Mouse (Mus musculus) monocyte, adult 5-6 weeks (primary cell): ENCODE measurements around the gene Ints3. TPM values are rescaled to one million over a fixed set of nuclear protein-coding genes. Genes with fewer than 3 reads are reported as not detected.

Experiments
- ATAC-seq: fragments of 153-309, 156-312 bp; replicated peaks from 2 replicates; pipeline ENCODE4 v1.8.0; 2017; ENCODE audit warnings: mild to moderate bottlenecking; ENCODE audit not compliant: low TSS enrichment, insufficient number of reproducible peaks, severe bottlenecking, poor library complexity, low FRiP score
- total RNA-seq: library from RNA; stranded (forward); fragments of 200-1000, 200-491, 200-594 nt; gene quantifications from 3 replicates; pipeline ENCODE4 v1.2.3, GENCODE M21; 2017

Ints3 gene
- total RNA-seq, 1 experiment from 2014 or later = 12.9 TPM

- no peak for ATAC-seq
These were observed 28.8 kb downstream of the Ints3 start for GRCm38 (mm10) chr3:90404609-90405008.

- ATAC-seq = no peak
These were observed 29.3 kb downstream of the Ints3 start for GRCm38 (mm10) chr3:90404121-90404520.

GRCm38 (mm10) chr3:90400993-90401392, 32.4 kb downstream of the Ints3 start:
- ATAC-seq = no peak

- no peak for ATAC-seq
These were observed 37.8 kb downstream of the Ints3 start for GRCm38 (mm10) chr3:90395629-90396028.

- ATAC-seq = no peak
These were observed 40.8 kb downstream of the Ints3 start for GRCm38 (mm10) chr3:90392661-90393060.

- ATAC-seq = no peak
These were observed 41.5 kb downstream of the Ints3 start for GRCm38 (mm10) chr3:90391941-90392340.

GRCm38 (mm10) chr3:90391004-90391403, 42.4 kb downstream of the Ints3 start:
- no peak for ATAC-seq

- ATAC-seq = no peak
These were observed 43.6 kb downstream of the Ints3 start, which contains the start of gene Slc27a3 for GRCm38 (mm10) chr3:90389511-90390490. Slc27a3 (minus strand) TSS chr3:90389938.

GRCm38 (mm10) chr3:90388726-90389510, 44.5 kb downstream of the Ints3 start:
- no peak for ATAC-seq

GRCm38 (mm10) chr3:90388192-90388591, 45.2 kb downstream of the Ints3 start:
- no peak for ATAC-seq

GRCm38 (mm10) chr3:90387483-90387882, 45.9 kb downstream of the Ints3 start:
- no peak for ATAC-seq

- ATAC-seq = no peak
These were observed 46.6 kb downstream of the Ints3 start for GRCm38 (mm10) chr3:90386817-90387216.

- no peak for ATAC-seq
These were observed 48.5 kb downstream of the Ints3 start for GRCm38 (mm10) chr3:90384851-90385375.

GRCm38 (mm10) chr3:90383690-90384089, 49.7 kb downstream of the Ints3 start:
- ATAC-seq = peak; percentile 95

GRCm38 (mm10) chr3:90381727-90382126, 51.7 kb downstream of the Ints3 start:
- ATAC-seq = no peak

GRCm38 (mm10) chr3:90378496-90378895, 54.9 kb downstream of the Ints3 start:
- ATAC-seq = no peak

- no peak for ATAC-seq
These were observed 57.2 kb downstream of the Ints3 start for GRCm38 (mm10) chr3:90376247-90376585.

GRCm38 (mm10) chr3:90375562-90376246, 57.7 kb downstream of the Ints3 start:
- ATAC-seq = no peak

- ATAC-seq = 0 out of 2 replicates have a peak, but pooled peaks have one; percentile 9
These were observed 59.1 kb downstream of the Ints3 start for GRCm38 (mm10) chr3:90374368-90374767.
